8 mouse cellular contexts compared by ENCODE assay signal in genomic region chr4:81567928-81568327, GRCm38 (mm10).
DNase-seq lines count a peak whose midpoint lies in the region; TF ChIP-seq lines count a peak whose summit lies in the region.

No protein-coding gene starts in this region.

- peak; percentile 30 for DNase-seq in gastrocnemius, adult 2 months
- no peak for DNase-seq in gastrocnemius, adult 18-20 months (ENCODE audit: low spot score)
- DNase-seq in cerebellum, adult 18-20 months, result peak; percentile 52 to 54
- DNase-seq in heart, postnatal 10 days, result peak; percentile 46 to 60
- DNase-seq in layer of hippocampus, postnatal 14 days (ENCODE audit: low spot score in 2 of 2), result peak; percentile 74 to 85
- DNase-seq in right cerebral cortex, postnatal 4 days, result peak; percentile 61
- no peak for DNase-seq in c-Kit-positive CD71-positive TER-119-positive erythroid progenitor cells, embryonic 14.5 days (ENCODE audit: low spot score)
- DNase-seq in B cell, adult 2 months, result no peak

- intact Hi-C loops in gastrocnemius, adult 2 months (cut with DNase I), result loop anchor here (10.0 kb wide), 3 partner anchors 497 to 937 kb away; no protein-coding TSS in a partner anchor
- intact Hi-C loops in heart, postnatal 10 days (cut with DNase I), result loop anchor here (1.0 to 10.0 kb wide), 5 partner anchors 499 to 1367 kb away; no protein-coding TSS in a partner anchor

- no peak overlapping the region for H3K27ac ChIP-seq in gastrocnemius, adult 2 months

- TF ChIP-seq CTCF in gastrocnemius, adult 2 months (IDR thresholded peaks at IDR 0.05), result no peak

- H3K4me3 ChIP-seq in gastrocnemius, adult 2 months, result no peak overlapping the region

Comparison
In these comparisons a context has a peak if more than half of its experiments do, and no peak if none do; other contexts are left out.
1. DNase-seq: peak in gastrocnemius, adult 2 months (single experiment), cerebellum, adult 18-20 months (2 of 2), heart, postnatal 10 days (2 of 2), layer of hippocampus, postnatal 14 days (2 of 2) and right cerebral cortex, postnatal 4 days (single experiment); none in gastrocnemius, adult 18-20 months (single experiment), c-Kit-positive CD71-positive TER-119-positive erythroid progenitor cells, embryonic 14.5 days (single experiment) and B cell, adult 2 months (0 of 2).